Mouse (Mus musculus) heart, adult 2 months (tissue): ENCODE data around the gene Cog7.

Source experiments
- CTCF ChIP-seq: fragments of 200-600 bp; IDR thresholded peaks from 2 replicates; pipeline ENCODE4 v1.8.1; 2022; ENCODE audit warnings: antibody characterized with exemption, mild to moderate bottlenecking, moderate library complexity
- POLR2A ChIP-seq: fragments of 200-500 bp; IDR thresholded peaks from 2 replicates; pipeline ENCODE4 v1.6.1; 2011; ENCODE audit warnings: mild to moderate bottlenecking, low read depth, low read length, control low read depth; ENCODE audit not compliant: insufficient read depth

DNA sequence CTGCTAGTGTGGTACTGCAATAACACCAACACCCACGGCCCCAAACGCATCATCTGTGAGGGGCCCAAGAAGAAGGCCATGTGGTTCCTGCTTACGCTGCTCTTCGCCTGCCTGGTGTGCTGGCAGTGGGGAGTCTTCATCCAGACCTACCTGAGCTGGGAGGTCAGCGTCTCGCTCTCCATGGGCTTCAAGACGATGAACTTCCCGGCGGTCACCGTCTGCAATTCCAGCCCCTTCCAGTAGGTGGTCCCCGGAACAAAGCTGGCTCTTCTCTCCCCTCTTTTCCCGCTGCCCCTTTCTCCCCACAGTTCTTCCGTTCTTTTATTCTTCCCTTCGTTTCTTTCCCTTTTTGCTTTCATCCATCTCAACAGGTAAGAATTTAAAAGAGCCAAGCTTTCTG is 82.2 kb downstream of the Cog7 start:
- TF ChIP-seq CTCF (peak; percentile 76), POLR2A (no peak)
